Mouse (Mus musculus) megakaryocyte-erythroid progenitor cell, adult 5-6 weeks (primary cell): Measurements from ENCODE around the gene F11r. TPM values are rescaled to one million over a fixed set of nuclear protein-coding genes. Genes with fewer than 3 reads are reported as not detected.
A peak's percentile ranks its signal among the peaks of the same experiment; 100 is the strongest.

Source experiments
- ATAC-seq: replicated peaks from 2 replicates; pipeline ENCODE4 v1.8.0; 2016; ENCODE audit warnings: mild to moderate bottlenecking, inconsistent platforms; ENCODE audit not compliant: severe bottlenecking, poor library complexity, low FRiP score, low TSS enrichment
- total RNA-seq, 2 experiments: library from RNA; stranded (forward) in 1 of 2; stranded (reverse) in 1 of 2; fragments of 200-1000, 215-1000 nt in 1 of 2; fragments of >200 nt in 1 of 2; fragmentation: Nextera tagmentation in 1 of 2; gene quantifications; 2 replicates each; pipeline ENCODE4 v1.2.3; 2014 to 2017

F11r gene
- total RNA-seq, 2 experiments from 2014 or later, result 0.38 TPM; not detected in 1

DNA sequence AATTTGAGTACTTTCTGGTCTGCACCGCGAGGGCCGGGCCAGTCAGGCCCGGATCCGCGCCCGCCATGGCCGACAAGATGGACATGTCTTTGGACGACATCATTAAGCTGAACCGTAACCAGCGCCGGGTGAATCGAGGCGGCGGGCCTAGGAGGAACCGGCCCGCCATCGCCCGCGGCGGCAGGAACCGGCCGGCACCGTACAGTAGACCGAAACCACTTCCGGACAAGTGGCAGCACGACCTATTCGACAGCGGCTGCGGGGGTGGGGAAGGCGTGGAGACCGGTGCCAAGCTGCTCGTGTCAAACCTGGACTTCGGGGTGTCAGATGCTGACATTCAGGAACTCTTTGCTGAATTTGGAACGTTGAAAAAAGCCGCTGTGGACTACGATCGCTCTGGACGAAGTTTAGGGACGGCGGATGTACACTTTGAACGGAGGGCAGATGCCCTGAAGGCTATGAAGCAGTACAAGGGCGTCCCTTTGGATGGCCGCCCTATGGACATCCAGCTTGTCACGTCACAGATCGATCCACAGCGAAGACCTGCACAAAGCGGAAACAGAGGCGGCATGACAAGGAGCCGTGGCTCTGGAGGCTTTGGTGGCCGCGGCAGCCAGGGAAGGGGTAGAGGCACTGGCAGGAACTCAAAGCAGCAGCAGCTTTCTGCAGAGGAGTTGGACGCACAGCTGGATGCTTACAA, 66.4 kb downstream of the F11r start:
- peak; percentile 13 for ATAC-seq

DNA sequence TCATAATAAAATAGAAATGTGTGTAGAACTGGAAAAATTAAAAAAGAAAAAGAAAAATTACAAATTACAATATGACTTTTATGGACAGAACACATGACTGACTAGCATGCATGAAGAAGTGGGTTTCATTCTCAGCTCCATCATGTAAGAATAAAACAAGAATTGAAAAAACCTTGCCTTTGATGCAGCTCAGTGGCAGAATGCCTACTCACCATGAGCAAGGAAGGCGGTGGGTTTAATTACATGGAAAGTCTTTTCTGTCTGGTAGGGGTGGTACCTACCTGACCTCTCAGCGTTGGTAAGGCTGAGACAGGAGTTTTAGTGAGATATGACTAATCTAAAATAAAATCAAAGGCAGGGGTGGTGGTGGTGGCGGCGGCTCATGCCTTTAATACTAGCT, 67.3 kb downstream of the F11r start:
- ATAC-seq, result no peak

DNA sequence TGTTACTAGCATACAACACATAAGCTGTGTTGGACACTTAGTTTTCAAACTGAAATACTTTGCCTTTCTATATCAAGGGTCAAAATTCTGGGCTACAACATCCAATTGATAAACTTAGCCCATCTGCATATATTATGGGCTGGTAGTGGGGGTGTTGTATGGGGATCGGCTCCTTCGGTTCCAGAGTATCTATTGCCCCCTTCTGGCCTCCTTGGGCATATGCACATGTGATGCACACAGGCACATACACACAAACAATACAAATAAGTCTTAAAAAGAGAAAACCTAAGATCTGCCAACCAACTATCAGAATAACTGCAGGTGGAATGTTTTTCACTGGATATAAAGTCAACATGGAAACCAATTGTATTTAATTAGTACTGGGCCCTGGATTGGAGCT, 75.9 kb downstream of the F11r start:
- ATAC-seq, result 0 out of 2 replicates have a peak, but pooled peaks have one; percentile 69

DNA sequence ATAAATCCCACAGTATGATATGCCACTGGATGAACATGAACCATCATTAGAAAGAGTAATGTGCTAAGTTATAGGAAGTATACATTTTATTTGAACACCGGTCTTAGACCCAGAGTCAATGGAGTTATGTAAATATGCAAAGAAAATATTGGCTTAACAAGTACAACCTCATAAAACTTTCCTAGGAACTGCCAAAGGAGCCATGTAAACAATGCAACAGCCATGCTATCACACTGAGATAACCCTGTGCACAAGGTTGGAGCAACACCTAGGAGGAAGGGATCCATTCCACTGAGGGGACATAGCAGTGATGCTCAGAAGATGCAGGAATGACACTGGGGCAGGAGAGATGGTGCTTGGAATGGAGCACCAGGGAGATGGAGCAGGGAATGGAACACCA, 76.4 kb downstream of the F11r start:
- no peak for ATAC-seq

Other genes starting within 250 kb of the F11r start
- 0.69 and 3.6 TPM in 2 replicates for gene Pcp4l1, start 241.3 kb upstream of the F11r start, total RNA-seq (2014; fragmentation: Nextera tagmentation)
- gene Pcp4l1, start 241.3 kb upstream of the F11r start, total RNA-seq (2017), result 1.1 TPM in 1 of 2 replicates, not detected in the other
- gene Nr1i3, start 223.6 kb upstream of the F11r start, total RNA-seq (2014; fragmentation: Nextera tagmentation), result 0.07 TPM in 1 of 2 replicates, not detected in the other
- 0.38 TPM in 1 of 2 replicates, not detected in the other for gene Nr1i3, start 223.6 kb upstream of the F11r start, total RNA-seq (2017)
- 22.3 and 46.9 TPM in 2 replicates for gene Tomm40l, start 215.0 kb upstream of the F11r start, total RNA-seq (2014; fragmentation: Nextera tagmentation)
- gene Tomm40l, start 215.0 kb upstream of the F11r start, total RNA-seq (2017), result 25.0 and 33.7 TPM in 2 replicates
- gene Apoa2, start 212.5 kb upstream of the F11r start, total RNA-seq (2014; fragmentation: Nextera tagmentation), result 3.8 TPM in 1 of 2 replicates, not detected in the other
- not detected in 2 replicates for gene Apoa2, start 212.5 kb upstream of the F11r start, total RNA-seq (2017)
- 3.7 and 9.1 TPM in 2 replicates for gene Fcer1g, start 203.2 kb upstream of the F11r start, total RNA-seq (2014; fragmentation: Nextera tagmentation)
- 11.9 and 14.3 TPM in 2 replicates for gene Fcer1g, start 203.2 kb upstream of the F11r start, total RNA-seq (2017)
- 0.11 TPM in 1 of 2 replicates, not detected in the other for gene Adamts4, start 187.1 kb upstream of the F11r start, total RNA-seq (2014; fragmentation: Nextera tagmentation)
- not detected in 2 replicates for gene Adamts4, start 187.1 kb upstream of the F11r start, total RNA-seq (2017)
- 273 and 313 TPM in 2 replicates for gene Ndufs2, start 186.1 kb upstream of the F11r start, total RNA-seq (2014; fragmentation: Nextera tagmentation)
- gene Ndufs2, start 186.1 kb upstream of the F11r start, total RNA-seq (2017), result 280 and 331 TPM in 2 replicates
- gene B4galt3, start 167.2 kb upstream of the F11r start, total RNA-seq (2014; fragmentation: Nextera tagmentation), result 34.5 and 55.7 TPM in 2 replicates
- 15.2 and 24.0 TPM in 2 replicates for gene B4galt3, start 167.2 kb upstream of the F11r start, total RNA-seq (2017)
- gene Ppox, start 156.3 kb upstream of the F11r start, total RNA-seq (2014; fragmentation: Nextera tagmentation), result 114 and 123 TPM in 2 replicates
- gene Ppox, start 156.3 kb upstream of the F11r start, total RNA-seq (2017), result 18.1 and 29.5 TPM in 2 replicates
- 44.1 and 50.1 TPM in 2 replicates for gene Usp21, start 149.5 kb upstream of the F11r start, total RNA-seq (2014; fragmentation: Nextera tagmentation)
- 16.9 and 33.0 TPM in 2 replicates for gene Usp21, start 149.5 kb upstream of the F11r start, total RNA-seq (2017)
- gene Ufc1, start 142.5 kb upstream of the F11r start, total RNA-seq (2014; fragmentation: Nextera tagmentation), result 74.8 and 83.3 TPM in 2 replicates
- 65.6 and 72.6 TPM in 2 replicates for gene Ufc1, start 142.5 kb upstream of the F11r start, total RNA-seq (2017)
- 22.4 and 38.5 TPM in 2 replicates for gene Dedd, start 108.4 kb upstream of the F11r start, total RNA-seq (2014; fragmentation: Nextera tagmentation)
- 13.5 and 23.7 TPM in 2 replicates for gene Dedd, start 108.4 kb upstream of the F11r start, total RNA-seq (2017)
- gene Nit1, start 91.9 kb upstream of the F11r start, total RNA-seq (2014; fragmentation: Nextera tagmentation), result 10.4 and 22.0 TPM in 2 replicates
- gene Nit1, start 91.9 kb upstream of the F11r start, total RNA-seq (2017), result 39.2 and 42.4 TPM in 2 replicates
- gene Pfdn2, start 91.9 kb upstream of the F11r start, total RNA-seq (2014; fragmentation: Nextera tagmentation), result 45.1 and 97.3 TPM in 2 replicates
- 66.2 and 101 TPM in 2 replicates for gene Pfdn2, start 91.9 kb upstream of the F11r start, total RNA-seq (2017)
- 0.20 TPM in 1 of 2 replicates, not detected in the other for gene Klhdc9, start 76.7 kb upstream of the F11r start, total RNA-seq (2014; fragmentation: Nextera tagmentation)
- 0.80 TPM in 1 of 2 replicates, not detected in the other for gene Klhdc9, start 76.7 kb upstream of the F11r start, total RNA-seq (2017)
- gene Nectin4, start 67.4 kb upstream of the F11r start, total RNA-seq (2014; fragmentation: Nextera tagmentation), result not detected in 2 replicates
- gene Nectin4, start 67.4 kb upstream of the F11r start, total RNA-seq (2017), result 0.14 and 0.27 TPM in 2 replicates
- 11.8 and 20.7 TPM in 2 replicates for gene Arhgap30, start 48.6 kb upstream of the F11r start, total RNA-seq (2014; fragmentation: Nextera tagmentation)
- 18.7 and 28.7 TPM in 2 replicates for gene Arhgap30, start 48.6 kb upstream of the F11r start, total RNA-seq (2017)
- gene Usf1, start 26.2 kb upstream of the F11r start, total RNA-seq (2014; fragmentation: Nextera tagmentation), result 24.1 and 32.0 TPM in 2 replicates
- gene Usf1, start 26.2 kb upstream of the F11r start, total RNA-seq (2017), result 46.2 and 60.5 TPM in 2 replicates
- not detected in 2 replicates for gene Tstd1, start 18.7 kb upstream of the F11r start, total RNA-seq (2014; fragmentation: Nextera tagmentation)
- gene Tstd1, start 18.7 kb upstream of the F11r start, total RNA-seq (2017), result 1.1 TPM in 1 of 2 replicates, not detected in the other
- 5.5 and 10.9 TPM in 2 replicates for gene Alyref2, start 65.9 kb downstream of the F11r start, total RNA-seq (2014; fragmentation: Nextera tagmentation)
- gene Alyref2, start 65.9 kb downstream of the F11r start, total RNA-seq (2017), result 3.5 and 5.3 TPM in 2 replicates
- gene Itln1, start 97.8 kb downstream of the F11r start, total RNA-seq (2014; fragmentation: Nextera tagmentation), result not detected in 2 replicates
- gene Itln1, start 97.8 kb downstream of the F11r start, total RNA-seq (2017), result not detected in 2 replicates
- 1.8 and 3.9 TPM in 2 replicates for gene Cd244a, start 121.7 kb downstream of the F11r start, total RNA-seq (2014; fragmentation: Nextera tagmentation)
- 1.7 and 2.4 TPM in 2 replicates for gene Cd244a, start 121.7 kb downstream of the F11r start, total RNA-seq (2017)
- 2.1 and 4.1 TPM in 2 replicates for gene Ly9, start 169.9 kb downstream of the F11r start, total RNA-seq (2014; fragmentation: Nextera tagmentation)
- gene Ly9, start 169.9 kb downstream of the F11r start, total RNA-seq (2017), result 5.3 and 9.6 TPM in 2 replicates
- gene Slamf7, start 215.5 kb downstream of the F11r start, total RNA-seq (2014; fragmentation: Nextera tagmentation), result 3.8 and 6.5 TPM in 2 replicates
- gene Slamf7, start 215.5 kb downstream of the F11r start, total RNA-seq (2017), result 1.6 and 3.7 TPM in 2 replicates
- gene Cd48, start 244.5 kb downstream of the F11r start, total RNA-seq (2014; fragmentation: Nextera tagmentation), result 26.9 and 36.0 TPM in 2 replicates
- 24.7 and 43.8 TPM in 2 replicates for gene Cd48, start 244.5 kb downstream of the F11r start, total RNA-seq (2017)